Mouse (Mus musculus): Measurements from ENCODE around the gene Slc37a3. TPM values are rescaled to one million over a fixed set of nuclear protein-coding genes. Genes with fewer than 3 reads are reported as not detected.
A peak's percentile ranks its signal among the peaks of the same experiment; 100 is the strongest.
"Not testable (repeated sequence)": the region's sequence is repeated elsewhere in the genome, so short reads cannot be mapped to it uniquely, and the experiment has no call there.

Gene Slc37a3
- 49.0 and 52.1 TPM in 2 replicates for polyA plus RNA-seq (2016; fragmentation: Nextera tagmentation; extraction: Ambion mirVana)

DNA sequence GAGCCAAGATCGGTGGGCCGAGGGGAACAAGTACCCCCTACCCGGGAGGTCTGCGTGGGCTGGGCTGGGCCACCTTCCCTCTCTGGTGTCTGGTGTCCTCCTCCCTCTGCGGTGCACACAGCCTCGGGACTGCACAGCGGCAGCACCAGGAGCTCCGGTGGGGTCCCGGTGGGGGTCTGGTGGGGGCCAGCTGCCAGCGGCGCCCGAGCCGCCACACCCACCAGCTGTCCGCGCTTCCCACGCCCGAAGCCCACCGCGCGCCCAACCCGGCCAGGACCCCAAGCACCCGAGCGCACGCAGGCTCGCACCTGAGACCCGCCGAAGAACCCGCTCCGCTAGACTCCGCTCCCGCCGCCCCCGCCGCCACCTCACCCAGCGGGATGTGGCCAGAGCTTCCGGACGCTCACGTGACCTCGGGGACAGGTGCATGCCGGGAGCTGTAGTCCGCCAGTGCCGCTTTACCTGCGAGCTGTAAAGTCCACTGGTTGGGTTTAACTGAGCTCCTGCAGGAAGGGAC is at the start of gene Slc37a3:
Slc37a3 (minus strand) TSS at position 365 of the 517 bp plus-strand sequence.
- WGBS, result under 1% methylated on average over 43 of the region's 43 CpGs
- H3K4me2 ChIP-seq, result peak within 1 kb of the TSS; percentile 60
- ATAC-seq (ENCODE audit: low FRiP score), result peak; percentile 95

DNA sequence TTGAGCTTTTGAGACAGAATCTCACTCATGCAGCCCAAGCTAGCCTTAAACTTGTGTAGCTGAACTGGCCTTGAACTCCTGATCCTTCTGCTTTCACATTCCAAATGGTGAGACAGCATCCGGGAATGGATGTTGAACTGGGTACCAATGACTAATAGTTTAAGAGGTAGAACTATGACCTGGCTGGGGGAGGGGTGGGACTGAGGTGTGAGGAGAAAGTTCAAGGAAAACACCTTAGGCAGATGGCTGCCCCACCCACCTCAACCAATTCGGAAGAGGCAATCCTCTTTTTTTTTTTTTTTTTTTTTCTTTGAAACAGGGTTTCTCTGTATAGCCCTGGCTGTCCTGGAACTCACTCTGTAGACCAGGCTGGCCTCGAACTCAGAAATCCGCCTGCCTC is 49.2 kb upstream of the Slc37a3 start:
- Histone ChIP-seq H3K27me3 (0 out of 2 replicates have a peak, but pooled peaks cover 8% of the 10 kb centered on the region), H3K4me2 (no peak overlapping the region), H3K4me3 (replicated peaks) (no peak overlapping the region), H3K4me1 (no peaks in the 10 kb centered on the region), H3K9ac (no peak overlapping the region), H3K27ac (no peak overlapping the region), H3K9me3 (no peaks in the 10 kb centered on the region), H3K36me3 (replicated peaks) (no peaks in the 10 kb centered on the region)
- ATAC-seq (ENCODE audit: low FRiP score), result no peak
- WGBS, result 88% methylated on average over 4 of the region's 4 CpGs

More for the DNA sequence above, at the start of gene Slc37a3:
- H3K27ac ChIP-seq, result no peak within 1 kb of the TSS; the same call in 1 of the 2 replicates
- peaks cover 22% of the 10 kb centered on the region for H3K27me3 ChIP-seq
- H3K4me3 ChIP-seq (replicated peaks), result peak within 1 kb of the TSS; percentile 84
- peaks cover 15% of the 10 kb centered on the region for H3K36me3 ChIP-seq (replicated peaks)
- peaks cover 21% of the 10 kb centered on the region for H3K4me1 ChIP-seq
- peak within 1 kb of the TSS; percentile 84 for H3K9ac ChIP-seq
- no peaks in the 10 kb centered on the region for H3K9me3 ChIP-seq

- no peaks in the 10 kb centered on the region for H3K36me3 ChIP-seq (replicated peaks)
- no peak overlapping the region for H3K27ac ChIP-seq
- 0 out of 2 replicates have a peak, but pooled peaks cover 9% of the 10 kb centered on the region for H3K27me3 ChIP-seq
- no peaks in the 10 kb centered on the region for H3K9me3 ChIP-seq
- H3K9ac ChIP-seq, result no peak overlapping the region
- 91% methylated on average over 2 of the region's 2 CpGs for WGBS
- no peak overlapping the region for H3K4me3 ChIP-seq (replicated peaks)
- H3K4me1 ChIP-seq, result no peaks in the 10 kb centered on the region
- no peak for ATAC-seq (ENCODE audit: low FRiP score)
- no peak overlapping the region for H3K4me2 ChIP-seq
Measured at GRCm38 (mm10) chr6:39425181-39425580, 47.7 kb upstream of the Slc37a3 start.

DNA sequence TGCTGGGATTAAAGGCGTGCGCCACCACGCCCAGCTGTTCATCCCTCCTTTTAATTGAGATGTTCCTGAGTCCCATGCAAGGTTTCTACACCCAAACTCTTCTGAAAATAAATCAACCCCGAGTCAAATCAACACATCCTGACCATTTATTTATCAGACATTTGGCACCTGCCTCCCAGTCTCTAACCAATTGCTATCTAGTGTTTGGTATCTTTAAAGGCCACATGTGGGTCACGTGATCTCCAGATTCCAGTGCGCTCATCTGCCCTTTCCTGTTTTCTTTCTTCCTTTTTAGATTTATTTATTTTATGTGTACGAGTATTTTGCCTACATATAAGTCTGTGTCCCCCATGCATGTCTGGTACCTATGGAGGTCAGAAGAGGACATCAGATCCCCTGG is 46.2 kb upstream of the Slc37a3 start:
- no peak for ATAC-seq (ENCODE audit: low FRiP score)
- no peak overlapping the region for H3K27ac ChIP-seq
- H3K36me3 ChIP-seq (replicated peaks), result no peaks in the 10 kb centered on the region
- no peak overlapping the region for H3K9ac ChIP-seq
- 0 out of 2 replicates have a peak, but pooled peaks cover 9% of the 10 kb centered on the region for H3K27me3 ChIP-seq
- no peak overlapping the region for H3K4me3 ChIP-seq (replicated peaks)
- H3K9me3 ChIP-seq, result no peaks in the 10 kb centered on the region
- 93% methylated on average over 7 of the region's 7 CpGs for WGBS
- H3K4me2 ChIP-seq, result no peak overlapping the region
- 0 out of 2 replicates have a peak, but pooled peaks cover 2% of the 10 kb centered on the region for H3K4me1 ChIP-seq

GRCm38 (mm10) chr6:39423130-39423551 is 45.7 kb upstream of the Slc37a3 start:
- no peaks in the 10 kb centered on the region for H3K36me3 ChIP-seq (replicated peaks)
- no peak overlapping the region for H3K4me2 ChIP-seq
- H3K27me3 ChIP-seq, result 0 out of 2 replicates have a peak, but pooled peaks cover 9% of the 10 kb centered on the region
- no peak for ATAC-seq (ENCODE audit: low FRiP score)
- H3K4me3 ChIP-seq (replicated peaks), result no peak overlapping the region
- no peak overlapping the region for H3K27ac ChIP-seq
- H3K4me1 ChIP-seq, result 0 out of 2 replicates have a peak, but pooled peaks cover 2% of the 10 kb centered on the region
- no peak overlapping the region for H3K9ac ChIP-seq
- 75% methylated on average over 6 of the region's 6 CpGs for WGBS
- no peaks in the 10 kb centered on the region for H3K9me3 ChIP-seq

DNA sequence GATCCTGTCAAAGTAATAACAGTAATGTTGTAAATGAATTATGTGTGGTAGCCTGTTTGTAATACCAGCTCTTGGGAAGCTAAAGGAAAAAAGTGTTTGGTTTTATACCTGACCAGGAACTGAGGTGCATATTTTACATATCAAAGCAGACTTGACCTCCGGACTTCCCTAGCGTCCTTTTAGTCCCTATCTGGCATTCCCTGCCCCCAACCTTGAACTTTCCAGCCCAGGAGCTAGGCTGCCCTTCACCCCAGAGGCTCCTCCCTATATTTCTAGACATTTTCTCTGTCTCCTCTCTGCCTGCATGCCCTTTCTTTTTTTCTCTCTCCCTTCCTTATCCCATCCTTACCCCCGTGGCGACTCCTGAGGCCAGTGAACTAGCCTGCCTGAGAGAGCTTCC is 43.4 kb upstream of the Slc37a3 start:
- Histone ChIP-seq H3K4me1 (peaks cover 8% of the 10 kb centered on the region; the same call in 1 of the 2 replicates), H3K9ac (no peak overlapping the region), H3K27ac (peak overlapping the region; percentile 95), H3K27me3 (0 out of 2 replicates have a peak, but pooled peaks cover 9% of the 10 kb centered on the region), H3K9me3 (no peaks in the 10 kb centered on the region), H3K4me2 (peak overlapping the region; percentile 60; the same call in 1 of the 2 replicates), H3K36me3 (replicated peaks) (no peaks in the 10 kb centered on the region), H3K4me3 (replicated peaks) (peak overlapping the region; percentile 97)
- ATAC-seq (ENCODE audit: low FRiP score), result no peak
- WGBS, result 42% methylated on average over 4 of the region's 4 CpGs

- 0 out of 2 replicates have a peak, but pooled peaks cover 9% of the 10 kb centered on the region for H3K27me3 ChIP-seq
- no peaks in the 10 kb centered on the region for H3K9me3 ChIP-seq
- peak; percentile 95 for ATAC-seq (ENCODE audit: low FRiP score)
- H3K36me3 ChIP-seq (replicated peaks), result no peaks in the 10 kb centered on the region
- H3K4me1 ChIP-seq, result peaks cover 8% of the 10 kb centered on the region; the same call in 1 of the 2 replicates
- H3K4me3 ChIP-seq (replicated peaks), result peak within 1 kb of the TSS; percentile 97
- H3K9ac ChIP-seq, result peak within 1 kb of the TSS; percentile 93
- H3K27ac ChIP-seq, result peak within 1 kb of the TSS; percentile 95
- H3K4me2 ChIP-seq, result peak within 1 kb of the TSS; percentile 60
- whole genome bisulfite sequencing, result under 1% methylated on average over 78 of the region's 82 CpGs
Measured at GRCm38 (mm10) chr6:39419851-39420721, 42.6 kb upstream of the Slc37a3 start, which contains the start of gene Mkrn1. Gene Mkrn1, minus strand, starts transcription at chr6:39420462.

DNA sequence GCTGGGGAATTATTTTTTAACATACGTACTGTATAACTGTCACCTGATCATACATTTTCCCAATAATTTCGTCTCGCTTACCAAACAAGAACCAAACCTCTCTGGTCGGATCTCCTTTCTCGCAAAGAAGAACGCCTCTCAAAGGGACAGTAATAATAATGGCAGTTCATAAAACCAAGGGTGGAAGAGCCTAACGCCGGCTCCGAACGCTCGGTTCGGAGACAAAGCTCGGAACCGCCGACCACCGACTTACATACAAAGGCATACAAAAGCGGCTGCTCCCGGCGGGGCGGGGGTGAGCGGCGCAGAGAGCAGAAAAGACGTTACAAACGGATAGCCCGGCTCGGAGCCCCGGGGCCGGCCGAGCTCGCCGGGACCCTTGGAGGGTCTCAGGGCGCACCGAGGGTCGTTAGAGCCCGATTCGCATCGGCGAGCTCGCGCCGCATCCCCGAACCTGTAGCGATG is 41.9 kb upstream of the Slc37a3 start:
- H3K9me3 ChIP-seq, result no peaks in the 10 kb centered on the region
- H3K36me3 ChIP-seq (replicated peaks), result no peaks in the 10 kb centered on the region
- ATAC-seq (ENCODE audit: low FRiP score), result no peak
- H3K27ac ChIP-seq, result peak overlapping the region; percentile 95
- under 1% methylated on average over 43 of the region's 43 CpGs for WGBS
- H3K4me2 ChIP-seq, result peak overlapping the region; percentile 60
- H3K27me3 ChIP-seq, result 0 out of 2 replicates have a peak, but pooled peaks cover 9% of the 10 kb centered on the region
- peak overlapping the region; percentile 97 for H3K4me3 ChIP-seq (replicated peaks)
- peak overlapping the region; percentile 93 for H3K9ac ChIP-seq
- peaks cover 8% of the 10 kb centered on the region; the same call in 1 of the 2 replicates for H3K4me1 ChIP-seq

DNA sequence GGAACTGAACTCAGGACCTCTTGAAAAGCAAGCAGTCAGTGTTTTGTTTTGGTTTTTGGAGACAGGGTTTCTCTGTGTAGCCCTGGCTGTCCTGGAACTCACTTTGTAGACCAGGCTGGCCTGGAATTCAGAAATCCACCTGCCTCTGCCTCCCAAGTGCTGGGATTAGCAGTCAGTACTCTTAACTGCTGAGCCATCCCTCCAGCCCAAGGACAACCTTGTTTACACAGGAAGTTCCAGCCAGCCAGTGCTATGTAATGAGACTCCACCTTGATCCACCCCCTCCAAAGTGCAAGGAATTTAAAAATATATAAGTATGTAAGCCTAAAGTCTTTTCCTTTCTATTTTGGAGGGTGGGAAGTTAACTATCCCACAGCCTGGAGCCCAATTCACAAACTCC is 39.2 kb upstream of the Slc37a3 start:
- not testable (repeated sequence) for H3K27me3 ChIP-seq; H3K9me3 ChIP-seq; H3K4me3 ChIP-seq (replicated peaks); H3K27ac ChIP-seq; ATAC-seq (ENCODE audit: low FRiP score); H3K9ac ChIP-seq; H3K36me3 ChIP-seq (replicated peaks); H3K4me2 ChIP-seq
- peaks cover 13% of the 10 kb centered on the region; the same call in 1 of the 2 replicates for H3K4me1 ChIP-seq

GRCm38 (mm10) chr6:39415762-39416161 is 38.3 kb upstream of the Slc37a3 start:
- Histone ChIP-seq H3K27ac (no peak overlapping the region), H3K9me3 (no peaks in the 10 kb centered on the region), H3K36me3 (replicated peaks) (no peaks in the 10 kb centered on the region), H3K27me3 (no peaks in the 10 kb centered on the region), H3K4me1 (peaks cover 13% of the 10 kb centered on the region; the same call in 1 of the 2 replicates), H3K4me2 (no peak overlapping the region), H3K4me3 (replicated peaks) (no peak overlapping the region), H3K9ac (no peak overlapping the region)
- no peak for ATAC-seq (ENCODE audit: low FRiP score)
- WGBS, result 37% methylated on average over 3 of the region's 5 CpGs

GRCm38 (mm10) chr6:39414106-39414505 is 36.6 kb upstream of the Slc37a3 start:
- ATAC-seq (ENCODE audit: low FRiP score), result no peak
- peaks cover 13% of the 10 kb centered on the region; the same call in 1 of the 2 replicates for H3K4me1 ChIP-seq
- H3K9ac ChIP-seq, result no peak overlapping the region
- no peaks in the 10 kb centered on the region for H3K27me3 ChIP-seq
- no peaks in the 10 kb centered on the region for H3K9me3 ChIP-seq
- WGBS, result 63% methylated on average over 1 of the region's 1 CpGs
- H3K36me3 ChIP-seq (replicated peaks), result peaks cover 6% of the 10 kb centered on the region; the same call in 1 of the 2 replicates
- no peak overlapping the region for H3K4me3 ChIP-seq (replicated peaks)
- H3K4me2 ChIP-seq, result no peak overlapping the region
- H3K27ac ChIP-seq, result no peak overlapping the region

DNA sequence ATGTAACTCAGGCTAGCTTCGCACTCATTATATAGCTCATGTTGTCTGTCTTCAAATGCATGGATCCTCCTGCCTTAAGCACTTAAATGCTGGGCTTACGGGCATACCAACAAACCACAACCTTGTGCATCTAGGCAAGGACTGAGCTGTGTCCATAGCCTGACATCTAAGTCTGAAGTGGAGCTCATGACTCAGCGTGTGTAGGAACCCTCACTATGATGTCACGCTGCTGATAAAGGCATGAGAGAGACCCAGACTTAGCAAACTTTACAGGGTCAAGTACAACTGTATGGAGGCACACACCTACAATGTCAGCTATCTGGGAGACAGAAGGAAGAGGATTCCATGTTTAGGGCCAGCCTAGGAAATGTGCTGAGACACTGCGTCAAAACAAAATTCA is 29.0 kb upstream of the Slc37a3 start:
- no peaks in the 10 kb centered on the region for H3K4me1 ChIP-seq
- WGBS, result 95% methylated on average over 5 of the region's 5 CpGs
- no peaks in the 10 kb centered on the region for H3K9me3 ChIP-seq
- no peaks in the 10 kb centered on the region for H3K27me3 ChIP-seq
- ATAC-seq (ENCODE audit: low FRiP score), result no peak
- H3K9ac ChIP-seq, result no peak overlapping the region
- no peak overlapping the region for H3K4me2 ChIP-seq
- no peak overlapping the region for H3K27ac ChIP-seq
- H3K36me3 ChIP-seq (replicated peaks), result peaks cover 44% of the 10 kb centered on the region
- H3K4me3 ChIP-seq (replicated peaks), result no peak overlapping the region

All from forebrain, embryonic 12.5 days (tissue).